Mouse (Mus musculus): ENCODE results near the gene Asb11. TPM values are rescaled to one million over a fixed set of nuclear protein-coding genes. Genes with fewer than 3 reads are reported as not detected.

Gene Asb11
- polyA plus RNA-seq, 1 experiment from 2014 or later: 0.78 TPM

GRCm38 (mm10) chrX:164440140-164440539, 3.3 kb downstream of the Asb11 start:
- 51% methylated on average over 2 of the region's 2 CpGs for WGBS
- H3K27ac ChIP-seq: peak overlapping the region; percentile 34; the same call in 1 of the 2 replicates
- TF ChIP-seq CTCF (IDR thresholded peaks at IDR 0.05; ENCODE audit: low read depth): no peak
- no peak overlapping the region for H3K9ac ChIP-seq (ENCODE audit: low read depth, low read length)
- no peaks in the 10 kb centered on the region for H3K36me3 ChIP-seq (ENCODE audit: insufficient read depth, low read length)
- DNase-seq (ENCODE audit: low spot score) (peak; percentile 12), ATAC-seq (replicated peaks; ENCODE audit: low FRiP score, low read depth) (no peak)
- H3K4me2 ChIP-seq (ENCODE audit: low read length): no peak overlapping the region
- H3K4me1 ChIP-seq (replicated peaks; ENCODE audit: insufficient read depth, low read length): no peaks in the 10 kb centered on the region
- no peaks in the 10 kb centered on the region for H3K9me3 ChIP-seq (replicated peaks; ENCODE audit: low read length)
- H3K4me3 ChIP-seq (replicated peaks; ENCODE audit: low read depth, low read length): no peak overlapping the region
- H3K27me3 ChIP-seq (ENCODE audit: insufficient read depth, low read length): no peaks in the 10 kb centered on the region

DNA sequence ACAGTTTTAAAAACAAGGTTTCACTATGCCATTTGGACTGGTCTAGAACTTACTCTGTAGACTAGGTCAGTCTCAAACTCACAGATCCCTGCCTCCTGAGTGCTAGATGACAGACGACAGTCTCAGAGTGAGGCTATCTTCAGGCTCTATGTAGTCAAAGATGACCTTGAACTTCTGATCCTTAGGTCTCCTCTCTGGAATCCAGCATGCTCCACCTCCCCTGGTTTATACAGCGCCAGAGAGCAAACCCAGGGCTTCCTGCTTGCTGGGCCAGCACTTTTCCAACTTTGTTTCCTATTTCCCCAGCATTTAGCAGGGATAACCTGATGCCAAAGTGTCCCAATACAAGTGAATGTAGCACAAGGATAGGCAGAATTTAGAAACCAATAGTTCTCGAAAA, 3.9 kb downstream of the Asb11 start:
- Histone ChIP-seq H3K27me3 (ENCODE audit: insufficient read depth, low read length) (no peaks in the 10 kb centered on the region), H3K4me3 (replicated peaks; ENCODE audit: low read depth, low read length) (no peak overlapping the region), H3K4me2 (ENCODE audit: low read length) (no peak overlapping the region), H3K27ac (0 out of 2 replicates have a peak overlapping the region, but pooled peaks have one; percentile 19), H3K36me3 (ENCODE audit: insufficient read depth, low read length) (no peaks in the 10 kb centered on the region), H3K9ac (ENCODE audit: low read depth, low read length) (no peak overlapping the region), H3K9me3 (replicated peaks; ENCODE audit: low read length) (no peaks in the 10 kb centered on the region), H3K4me1 (replicated peaks; ENCODE audit: insufficient read depth, low read length) (no peaks in the 10 kb centered on the region)
- ATAC-seq (replicated peaks; ENCODE audit: low FRiP score, low read depth): no peak
- WGBS: 70% methylated on average over 3 of the region's 3 CpGs
- no peak for TF ChIP-seq CTCF (IDR thresholded peaks at IDR 0.05; ENCODE audit: low read depth)
- no peak for DNase-seq (ENCODE audit: low spot score)

- H3K27me3 ChIP-seq (ENCODE audit: insufficient read depth, low read length): no peaks in the 10 kb centered on the region
- ATAC-seq (replicated peaks; ENCODE audit: low FRiP score, low read depth) (no peak), DNase-seq (ENCODE audit: low spot score) (no peak)
- no peak overlapping the region for H3K4me3 ChIP-seq (replicated peaks; ENCODE audit: low read depth, low read length)
- H3K9me3 ChIP-seq (replicated peaks; ENCODE audit: low read length): no peaks in the 10 kb centered on the region
- H3K9ac ChIP-seq (ENCODE audit: low read depth, low read length): no peak overlapping the region
- H3K4me2 ChIP-seq (ENCODE audit: low read length): no peak overlapping the region
- H3K4me1 ChIP-seq (replicated peaks; ENCODE audit: insufficient read depth, low read length): no peaks in the 10 kb centered on the region
- no peak overlapping the region for H3K27ac ChIP-seq
- no peak for TF ChIP-seq CTCF (IDR thresholded peaks at IDR 0.05; ENCODE audit: low read depth)
- WGBS: 80% methylated on average over 3 of the region's 3 CpGs
- H3K36me3 ChIP-seq (ENCODE audit: insufficient read depth, low read length): no peaks in the 10 kb centered on the region
Observed at GRCm38 (mm10) chrX:164441306-164441705, 4.5 kb downstream of the Asb11 start.

- Histone ChIP-seq H3K4me2 (ENCODE audit: low read length) (no peak overlapping the region), H3K36me3 (ENCODE audit: insufficient read depth, low read length) (no peaks in the 10 kb centered on the region), H3K27me3 (ENCODE audit: insufficient read depth, low read length) (no peaks in the 10 kb centered on the region), H3K27ac (no peak overlapping the region), H3K9ac (ENCODE audit: low read depth, low read length) (no peak overlapping the region), H3K4me3 (replicated peaks; ENCODE audit: low read depth, low read length) (no peak overlapping the region), H3K9me3 (replicated peaks; ENCODE audit: low read length) (no peaks in the 10 kb centered on the region), H3K4me1 (replicated peaks; ENCODE audit: insufficient read depth, low read length) (no peaks in the 10 kb centered on the region)
- no peak for TF ChIP-seq CTCF (IDR thresholded peaks at IDR 0.05; ENCODE audit: low read depth)
- ATAC-seq (replicated peaks; ENCODE audit: low FRiP score, low read depth) (no peak), DNase-seq (ENCODE audit: low spot score) (no peak)
- WGBS: 91% methylated on average over 12 of the region's 12 CpGs
Observed at GRCm38 (mm10) chrX:164445601-164446000, 8.8 kb downstream of the Asb11 start.

GRCm38 (mm10) chrX:164446106-164446551, 9.3 kb downstream of the Asb11 start:
- no peaks in the 10 kb centered on the region for H3K36me3 ChIP-seq (ENCODE audit: insufficient read depth, low read length)

GRCm38 (mm10) chrX:164446835-164447681, 10.3 kb downstream of the Asb11 start:
- no peak overlapping the region for H3K27ac ChIP-seq
- H3K9me3 ChIP-seq (replicated peaks; ENCODE audit: low read length): no peaks in the 10 kb centered on the region
- 90% methylated on average over 9 of the region's 9 CpGs for WGBS
- no peaks in the 10 kb centered on the region for H3K36me3 ChIP-seq (ENCODE audit: insufficient read depth, low read length)
- no peak overlapping the region for H3K9ac ChIP-seq (ENCODE audit: low read depth, low read length)
- no peak overlapping the region for H3K4me2 ChIP-seq (ENCODE audit: low read length)
- no peak overlapping the region for H3K4me3 ChIP-seq (replicated peaks; ENCODE audit: low read depth, low read length)
- TF ChIP-seq CTCF (IDR thresholded peaks at IDR 0.05; ENCODE audit: low read depth): no peak
- H3K4me1 ChIP-seq (replicated peaks; ENCODE audit: insufficient read depth, low read length): no peaks in the 10 kb centered on the region
- H3K27me3 ChIP-seq (ENCODE audit: insufficient read depth, low read length): no peaks in the 10 kb centered on the region
- no peak for DNase-seq (ENCODE audit: low spot score)
- no peak for ATAC-seq (replicated peaks; ENCODE audit: low FRiP score, low read depth)

More at GRCm38 (mm10) chrX:164446106-164446551, 9.3 kb downstream of the Asb11 start:
- H3K27me3 ChIP-seq (ENCODE audit: insufficient read depth, low read length): no peaks in the 10 kb centered on the region
- no peak overlapping the region for H3K9ac ChIP-seq (ENCODE audit: low read depth, low read length)
- no peaks in the 10 kb centered on the region for H3K9me3 ChIP-seq (replicated peaks; ENCODE audit: low read length)
- DNase-seq (ENCODE audit: low spot score) (no peak), ATAC-seq (replicated peaks; ENCODE audit: low FRiP score, low read depth) (no peak)
- 68% methylated on average over 10 of the region's 10 CpGs for WGBS
- no peak overlapping the region for H3K4me3 ChIP-seq (replicated peaks; ENCODE audit: low read depth, low read length)
- no peak overlapping the region for H3K4me2 ChIP-seq (ENCODE audit: low read length)
- TF ChIP-seq CTCF (IDR thresholded peaks at IDR 0.05; ENCODE audit: low read depth): peak; percentile 32; the same call in 1 of the 2 replicates
- no peak overlapping the region for H3K27ac ChIP-seq
- no peaks in the 10 kb centered on the region for H3K4me1 ChIP-seq (replicated peaks; ENCODE audit: insufficient read depth, low read length)

Data from kidney, postnatal 0 days (tissue).